Comparison of ENCODE assay signal across 8 mouse cellular contexts in the genomic region with DNA sequence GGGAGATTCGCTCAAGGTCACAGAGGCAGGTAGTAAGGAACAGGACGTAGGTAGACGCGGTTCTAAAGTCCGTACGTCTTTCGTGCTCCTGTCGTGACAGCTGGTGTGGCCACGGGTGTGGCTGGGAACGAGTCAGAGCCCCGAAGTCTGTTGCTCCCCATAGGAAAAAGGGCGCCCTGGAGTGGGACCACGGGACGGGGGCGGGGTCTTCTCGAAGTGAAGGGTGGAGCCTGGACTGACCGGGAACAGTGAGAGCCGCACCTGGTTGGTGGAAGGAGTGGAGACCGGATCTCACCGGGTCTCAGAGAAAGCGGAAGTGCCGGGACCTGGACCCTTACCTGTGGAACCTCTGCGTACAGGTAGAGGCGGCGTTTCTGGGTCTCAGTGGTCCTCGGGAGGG. TPM values are rescaled to one million over a fixed set of nuclear protein-coding genes. Genes with fewer than 3 reads are reported as not detected.
DNase-seq lines count a peak whose midpoint lies in the region; ATAC-seq and TF ChIP-seq lines count a peak whose summit lies in the region.

No protein-coding gene starts in this region.

- peaks cover 14% of the 10 kb centered on the region for H3K4me1 ChIP-seq in hindbrain, embryonic 13.5 days (replicated peaks)
- H3K4me1 ChIP-seq in limb, embryonic 15.5 days: peaks cover 16% of the 10 kb centered on the region
- peaks cover 6% of the 10 kb centered on the region; the same call in 1 of the 2 replicates for H3K4me1 ChIP-seq in midbrain, embryonic 16.5 days (ENCODE audit: control insufficient read depth, insufficient read depth, low read length)

- WGBS in hindbrain, embryonic 13.5 days: under 1% methylated on average over 26 of the region's 26 CpGs
- under 1% methylated on average over 26 of the region's 26 CpGs for WGBS in limb, embryonic 15.5 days
- WGBS in midbrain, embryonic 16.5 days: 2% methylated on average over 26 of the region's 26 CpGs

- peak overlapping the region; percentile 43 for H3K4me3 ChIP-seq in layer of hippocampus, adult 2 months
- peak overlapping the region; percentile 39 for H3K4me3 ChIP-seq in hindbrain, embryonic 13.5 days
- peak overlapping the region; percentile 50 for H3K4me3 ChIP-seq in limb, embryonic 15.5 days
- H3K4me3 ChIP-seq in midbrain, embryonic 16.5 days (ENCODE audit: low read depth, low read length): peak overlapping the region; percentile 48

- intact Hi-C loops in left cerebral cortex, postnatal 14 days (cut with DNase I): loop anchor here (2.0 to 5.0 kb wide), 3 partner anchors 127 to 291 kb away; a partner anchor contains a TSS

- H3K36me3 ChIP-seq in hindbrain, embryonic 13.5 days: no peaks in the 10 kb centered on the region
- H3K36me3 ChIP-seq in limb, embryonic 15.5 days: no peaks in the 10 kb centered on the region
- no peaks in the 10 kb centered on the region for H3K36me3 ChIP-seq in midbrain, embryonic 16.5 days (ENCODE audit: control insufficient read depth, insufficient read depth, low read length)

- H3K27ac ChIP-seq in layer of hippocampus, adult 2 months: no peak overlapping the region
- no peak overlapping the region for H3K27ac ChIP-seq in hindbrain, embryonic 13.5 days
- no peak overlapping the region for H3K27ac ChIP-seq in limb, embryonic 15.5 days
- no peak overlapping the region for H3K27ac ChIP-seq in midbrain, embryonic 16.5 days (ENCODE audit: low read length)

- peaks cover 21% of the 10 kb centered on the region for H3K27me3 ChIP-seq in hindbrain, embryonic 13.5 days
- no peaks in the 10 kb centered on the region for H3K27me3 ChIP-seq in limb, embryonic 15.5 days
- H3K27me3 ChIP-seq in midbrain, embryonic 16.5 days (ENCODE audit: control insufficient read depth, insufficient read depth, low read depth, low read length): peaks cover 10% of the 10 kb centered on the region

- H3K9ac ChIP-seq in hindbrain, embryonic 13.5 days: peak overlapping the region; percentile 53; the same call in 1 of the 2 replicates
- peak overlapping the region; percentile 14; the same call in 1 of the 2 replicates for H3K9ac ChIP-seq in limb, embryonic 15.5 days
- H3K9ac ChIP-seq in midbrain, embryonic 16.5 days (ENCODE audit: low read depth, low read length): peak overlapping the region; percentile 58

- no peak for DNase-seq in layer of hippocampus, adult 2 months (ENCODE audit: low spot score in 2 of 2)
- no peak for DNase-seq in layer of hippocampus, adult 9-10 months (ENCODE audit: low spot score)
- DNase-seq in embryo, embryonic 10.5 days (ENCODE audit: low spot score): peak; percentile 56
- no peak for DNase-seq in layer of hippocampus, postnatal 25 days (ENCODE audit: extremely low spot score in 1 of 2, low spot score in 1 of 2)
- no peak for DNase-seq in left cerebral cortex, postnatal 14 days (ENCODE audit: low spot score in 2 of 2)

- H3K9me3 ChIP-seq in hindbrain, embryonic 13.5 days: no peaks in the 10 kb centered on the region
- no peaks in the 10 kb centered on the region for H3K9me3 ChIP-seq in limb, embryonic 15.5 days
- H3K9me3 ChIP-seq in midbrain, embryonic 16.5 days (replicated peaks; ENCODE audit: control insufficient read depth, low read length, poor library complexity, severe bottlenecking): no peaks in the 10 kb centered on the region

- peak; percentile 59 for ATAC-seq in hindbrain, embryonic 13.5 days (ENCODE audit: low FRiP score)
- ATAC-seq in limb, embryonic 15.5 days (ENCODE audit: insufficient number of reproducible peaks, low FRiP score, low TSS enrichment, low read depth): peak; percentile 33; the same call in 1 of the 2 replicates
- ATAC-seq in midbrain, embryonic 16.5 days: peak; percentile 44; the same call in 1 of the 2 replicates

- peak overlapping the region; percentile 65 for H3K4me2 ChIP-seq in hindbrain, embryonic 13.5 days
- peak overlapping the region; percentile 95 for H3K4me2 ChIP-seq in limb, embryonic 15.5 days
- peak overlapping the region; percentile 95 for H3K4me2 ChIP-seq in midbrain, embryonic 16.5 days (ENCODE audit: low read length)

- TF ChIP-seq CTCF in layer of hippocampus, adult 2 months (conservative IDR thresholded peaks at IDR 0.05): no peak

RNA-seq across cellular contexts. Expression of a gene that starts 7.4 kb away (rescaled TPM):
- 1 to 10 TPM in 1 of 2 experiments, under 1 TPM in 1; 0.97 to 1.0 TPM for total RNA-seq in layer of hippocampus, adult 2 months (2021)
- 0.44 and 0.49 TPM in 2 replicates for polyA plus RNA-seq in hindbrain, embryonic 13.5 days (2015; fragmentation: Nextera tagmentation; extraction: Ambion mirVana)
- 4.7 and 5.1 TPM in 2 replicates for polyA plus RNA-seq in limb, embryonic 15.5 days (2015; fragmentation: Nextera tagmentation; extraction: Ambion mirVana)
- polyA plus RNA-seq in midbrain, embryonic 16.5 days (2015; fragmentation: Nextera tagmentation; extraction: Ambion mirVana): 0.33 and 0.45 TPM in 2 replicates
- 1 to 10 TPM in 1 of 2 experiments, under 1 TPM in 1; 0.94 to 1.1 TPM for total RNA-seq in layer of hippocampus, postnatal 25 days (2021)
- 1 to 10 TPM in 1 of 2 experiments, under 1 TPM in 1; 0.30 to 1.2 TPM for total RNA-seq in left cerebral cortex, postnatal 14 days (2021)

RNA-seq across cellular contexts. Expression of a gene that starts 15.1 kb away (rescaled TPM):
- total RNA-seq in layer of hippocampus, adult 2 months (2021): 100 to 1,000 TPM; 111 to 116 TPM
- 16.2 and 16.9 TPM in 2 replicates for polyA plus RNA-seq in hindbrain, embryonic 13.5 days (2015; fragmentation: Nextera tagmentation; extraction: Ambion mirVana)
- polyA plus RNA-seq in limb, embryonic 15.5 days (2015; fragmentation: Nextera tagmentation; extraction: Ambion mirVana): 12.2 and 13.3 TPM in 2 replicates
- polyA plus RNA-seq in midbrain, embryonic 16.5 days (2015; fragmentation: Nextera tagmentation; extraction: Ambion mirVana): 21.1 and 22.6 TPM in 2 replicates
- total RNA-seq in layer of hippocampus, postnatal 25 days (2021): 100 to 1,000 TPM in 1 of 2 experiments, 10 to 100 TPM in 1; 93.9 to 107 TPM
- 10 to 100 TPM; 74.2 to 84.2 TPM for total RNA-seq in left cerebral cortex, postnatal 14 days (2021)

RNA-seq across cellular contexts. Expression of a gene that starts 24.3 kb away (rescaled TPM):
- under 1 TPM; 0.28 to 0.29 TPM for total RNA-seq in layer of hippocampus, adult 2 months (2021)
- polyA plus RNA-seq in hindbrain, embryonic 13.5 days (2015; fragmentation: Nextera tagmentation; extraction: Ambion mirVana): 0.90 and 1.6 TPM in 2 replicates
- 47.6 and 54.6 TPM in 2 replicates for polyA plus RNA-seq in limb, embryonic 15.5 days (2015; fragmentation: Nextera tagmentation; extraction: Ambion mirVana)
- 0.58 and 0.65 TPM in 2 replicates for polyA plus RNA-seq in midbrain, embryonic 16.5 days (2015; fragmentation: Nextera tagmentation; extraction: Ambion mirVana)
- total RNA-seq in layer of hippocampus, postnatal 25 days (2021): under 1 TPM; 0.12 to 0.14 TPM
- total RNA-seq in left cerebral cortex, postnatal 14 days (2021): under 1 TPM; 0.35 to 0.57 TPM
